8 mouse cellular contexts compared by ENCODE assay signal in genomic region chr11:69088103-69088855, GRCm38 (mm10). TPM values are rescaled to one million over a fixed set of nuclear protein-coding genes. Genes with fewer than 3 reads are reported as not detected.
DNase-seq lines count a peak whose midpoint lies in the region; ATAC-seq and TF ChIP-seq lines count a peak whose summit lies in the region.

Vamp2 (plus strand) TSS chr11:69088490.

- TF ChIP-seq EP300 in liver, postnatal 0 days (IDR thresholded peaks at IDR 0.05; ENCODE audit: low read depth), result no peak

- peak within 1 kb of the TSS; percentile 99 for H3K9ac ChIP-seq in forebrain, embryonic 12.5 days
- H3K9ac ChIP-seq in heart, embryonic 16.5 days (ENCODE audit: low read length), result peak within 1 kb of the TSS; percentile 98
- peak within 1 kb of the TSS; percentile 100 for H3K9ac ChIP-seq in liver, postnatal 0 days (replicated peaks)
- peak within 1 kb of the TSS; percentile 100 for H3K9ac ChIP-seq in neural tube, embryonic 13.5 days

- peak within 1 kb of the TSS; percentile 95 for H3K4me3 ChIP-seq in forebrain, embryonic 12.5 days (replicated peaks)
- peak within 1 kb of the TSS; percentile 81 for H3K4me3 ChIP-seq in heart, embryonic 16.5 days (ENCODE audit: low read length)
- peak within 1 kb of the TSS; percentile 97 for H3K4me3 ChIP-seq in liver, postnatal 0 days (ENCODE audit: low read depth, low read length)
- peak within 1 kb of the TSS; percentile 98 for H3K4me3 ChIP-seq in neural tube, embryonic 13.5 days
- H3K4me3 ChIP-seq in testis, adult 2 months (ENCODE audit: control insufficient read depth, low read depth, low read length), result peak within 1 kb of the TSS; percentile 99

- no peaks in the 10 kb centered on the region for H3K9me3 ChIP-seq in forebrain, embryonic 12.5 days
- no peaks in the 10 kb centered on the region for H3K9me3 ChIP-seq in heart, embryonic 16.5 days (replicated peaks; ENCODE audit: control insufficient read depth, low read length)
- no peaks in the 10 kb centered on the region for H3K9me3 ChIP-seq in liver, postnatal 0 days (ENCODE audit: low read length)
- H3K9me3 ChIP-seq in neural tube, embryonic 13.5 days, result no peaks in the 10 kb centered on the region

- no peaks in the 10 kb centered on the region for H3K27me3 ChIP-seq in forebrain, embryonic 12.5 days
- no peaks in the 10 kb centered on the region for H3K27me3 ChIP-seq in heart, embryonic 16.5 days (ENCODE audit: control insufficient read depth, insufficient read depth, low read length)
- no peaks in the 10 kb centered on the region for H3K27me3 ChIP-seq in liver, postnatal 0 days (ENCODE audit: insufficient read depth, low read length)
- H3K27me3 ChIP-seq in neural tube, embryonic 13.5 days, result no peaks in the 10 kb centered on the region
- no peaks in the 10 kb centered on the region for H3K27me3 ChIP-seq in testis, adult 2 months (ENCODE audit: control insufficient read depth, insufficient read depth, low read length)

- H3K27ac ChIP-seq in forebrain, embryonic 12.5 days, result peak within 1 kb of the TSS; percentile 91
- peak within 1 kb of the TSS; percentile 95 for H3K27ac ChIP-seq in heart, embryonic 16.5 days (ENCODE audit: low read length)
- peak within 1 kb of the TSS; percentile 96 for H3K27ac ChIP-seq in liver, postnatal 0 days (ENCODE audit: low read depth)
- H3K27ac ChIP-seq in neural tube, embryonic 13.5 days (replicated peaks), result peak within 1 kb of the TSS; percentile 97
- peak within 1 kb of the TSS; percentile 98 for H3K27ac ChIP-seq in testis, adult 2 months (ENCODE audit: control insufficient read depth, insufficient read depth, low read depth, low read length)

- no peak for TF ChIP-seq CTCF in liver, postnatal 0 days (IDR thresholded peaks at IDR 0.05; ENCODE audit: low read depth)
- no peak for TF ChIP-seq CTCF in testis, adult 2 months (IDR thresholded peaks at IDR 0.05; ENCODE audit: control insufficient read depth, insufficient read depth, insufficient replicate concordance, low read depth, low read length)

- ATAC-seq in forebrain, embryonic 12.5 days (ENCODE audit: low FRiP score), result peak; percentile 87
- peak; percentile 73 for ATAC-seq in heart, embryonic 16.5 days (replicated peaks; ENCODE audit: extremely low read depth, insufficient read depth, low FRiP score)
- ATAC-seq in liver, postnatal 0 days, result peak; percentile 78
- peak; percentile 81 for ATAC-seq in neural tube, embryonic 13.5 days (ENCODE audit: low read depth)

- peaks cover 22% of the 10 kb centered on the region for H3K4me1 ChIP-seq in forebrain, embryonic 12.5 days
- H3K4me1 ChIP-seq in heart, embryonic 16.5 days (ENCODE audit: control insufficient read depth, insufficient read depth, low read length), result peaks cover 28% of the 10 kb centered on the region
- H3K4me1 ChIP-seq in liver, postnatal 0 days (ENCODE audit: insufficient read depth), result peaks cover 25% of the 10 kb centered on the region
- H3K4me1 ChIP-seq in neural tube, embryonic 13.5 days (replicated peaks), result peaks cover 44% of the 10 kb centered on the region
- H3K4me1 ChIP-seq in testis, adult 2 months (ENCODE audit: control insufficient read depth, insufficient read depth, low read length), result peaks cover 26% of the 10 kb centered on the region

- peak within 1 kb of the TSS; percentile 98 for H3K4me2 ChIP-seq in forebrain, embryonic 12.5 days
- H3K4me2 ChIP-seq in heart, embryonic 16.5 days (ENCODE audit: low read depth, low read length), result peak within 1 kb of the TSS; percentile 83
- peak within 1 kb of the TSS; percentile 86 for H3K4me2 ChIP-seq in liver, postnatal 0 days (ENCODE audit: low read depth, low read length)
- peak within 1 kb of the TSS; percentile 98 for H3K4me2 ChIP-seq in neural tube, embryonic 13.5 days

- H3K36me3 ChIP-seq in forebrain, embryonic 12.5 days (replicated peaks), result peaks cover 21% of the 10 kb centered on the region
- peaks cover 15% of the 10 kb centered on the region for H3K36me3 ChIP-seq in heart, embryonic 16.5 days (ENCODE audit: control insufficient read depth, insufficient read depth)
- peaks cover 31% of the 10 kb centered on the region for H3K36me3 ChIP-seq in liver, postnatal 0 days (replicated peaks; ENCODE audit: insufficient read depth, low read length)
- peaks cover 31% of the 10 kb centered on the region for H3K36me3 ChIP-seq in neural tube, embryonic 13.5 days
- peaks cover 2% of the 10 kb centered on the region for H3K36me3 ChIP-seq in testis, adult 2 months (ENCODE audit: control insufficient read depth, insufficient read depth, low read length)

- DNase-seq in CD4-positive, CD25-positive, alpha-beta regulatory T cell, adult 2 months (ENCODE audit: low read depth, low spot score), result peak; percentile 97
- DNase-seq in c-Kit-negative CD71-positive TER-119-positive erythroid progenitor cells, embryonic 14.5 days (ENCODE audit: low read depth, low spot score), result peak; percentile 79
- peak; percentile 92 to 97 for DNase-seq in kidney, postnatal 36 days
- DNase-seq in liver, postnatal 0 days, result peak; percentile 93

- peak; percentile 62 for TF ChIP-seq POLR2A in testis, adult 2 months (IDR thresholded peaks at IDR 0.05; ENCODE audit: control insufficient read depth, low read depth, low read length)

- under 1% methylated on average over 56 of the region's 67 CpGs for WGBS in forebrain, embryonic 12.5 days
- WGBS in heart, embryonic 16.5 days, result under 1% methylated on average over 61 of the region's 67 CpGs
- WGBS in liver, postnatal 0 days (ENCODE audit: insufficient replicate concordance), result 3% methylated on average over 51 of the region's 67 CpGs
- 2% methylated on average over 67 of the region's 67 CpGs for whole genome bisulfite sequencing in neural tube, embryonic 13.5 days

RNA-seq across cellular contexts. Expression of gene Vamp2, which starts in this region (rescaled TPM):
- polyA plus RNA-seq in forebrain, embryonic 12.5 days (2016; fragmentation: Nextera tagmentation; extraction: Ambion mirVana), result 103 and 121 TPM in 2 replicates
- polyA plus RNA-seq in heart, embryonic 16.5 days (2015; fragmentation: Nextera tagmentation; extraction: Ambion mirVana), result 84.1 and 91.1 TPM in 2 replicates
- 13.6 and 14.2 TPM in 2 replicates for polyA plus RNA-seq in liver, postnatal 0 days (2015; fragmentation: Nextera tagmentation; extraction: Ambion mirVana)
- 268 and 282 TPM in 2 replicates for polyA plus RNA-seq in neural tube, embryonic 13.5 days (2015; fragmentation: Nextera tagmentation; extraction: Ambion mirVana)
- 36.3 and 43.1 TPM in 2 replicates for polyA plus RNA-seq in testis, adult 2 months (2012; rRNA removed)

Comparison
In these comparisons a context has a peak if more than half of its experiments do, and no peak if none do; other contexts are left out.
1. Peak in every context shown above with its lines: DNase-seq, ATAC-seq, H3K4me3 ChIP-seq and H3K27ac ChIP-seq.